Mouse (Mus musculus): ENCODE measurements at regions not wholly inside any gene's neighbourhood (a gene's known extent, or its start where the extent isn't known, plus 50 kb on each side); places are given as distances from the start of the nearest gene placed in this dataset.

- DNase-seq, result no peak
Measured at GRCm38 (mm10) chr8:54451323-54452021, 77.9 kb upstream of the Asb5 start.

- no peak for DNase-seq
Measured at GRCm38 (mm10) chr8:54464977-54465376, 64.4 kb upstream of the Asb5 start.

GRCm38 (mm10) chr8:54465458-54466102 lies 63.8 kb upstream of the Asb5 start:
- no peak for DNase-seq

Data from adrenal gland, postnatal 36 days (tissue).